31 mouse cellular contexts compared by ENCODE assay signal in the genomic region with DNA sequence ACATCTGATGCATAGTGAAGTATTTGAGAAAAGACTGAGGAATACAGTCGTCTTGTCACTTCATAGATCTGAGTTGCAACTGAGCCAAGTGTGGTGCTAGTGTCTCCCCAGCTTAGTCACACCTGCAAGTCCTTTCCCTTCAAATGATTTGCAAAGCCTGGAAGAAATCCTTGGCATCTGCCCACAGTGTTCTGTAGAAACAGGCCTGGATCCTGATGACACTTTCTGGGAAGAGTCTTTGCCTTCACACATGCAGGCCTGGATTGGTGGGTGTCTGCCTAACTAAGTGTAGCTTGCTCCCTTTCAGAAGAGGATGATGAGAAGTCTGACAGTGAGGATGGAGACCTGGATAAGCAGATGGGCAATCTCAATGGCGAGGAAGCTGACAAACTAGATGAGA. TPM values are rescaled to one million over a fixed set of nuclear protein-coding genes. Genes with fewer than 3 reads are reported as not detected.
A peak's percentile ranks its signal among the peaks of the same experiment; 100 is the strongest.
DNase-seq lines count a peak whose midpoint lies in the region; ATAC-seq lines count a peak whose summit lies in the region.
"Had no signal": no experiment of that assay in that cellular context is flagged by ENCODE, and none has a peak within 500 bp of the region (broad histone marks: within the 10 kb centered on the region; RNA-seq: fewer than 3 reads in every experiment).

No protein-coding gene starts in this region.

- peak; percentile 70 for DNase-seq in right cerebral cortex, adult 18-20 months
- no peak for DNase-seq in right cerebral cortex, postnatal 4 days
- peak; percentile 28 for DNase-seq in gonadal fat pad, adult 2 months (ENCODE audit: low read depth)
- DNase-seq in left cerebral cortex, postnatal 36 days (ENCODE audit: low spot score in 2 of 2): peak; percentile 36 to 48
- peak; percentile 77 for DNase-seq in telencephalon, adult 2 months (ENCODE audit: low read depth, low spot score)
- no peak for DNase-seq in adrenal gland, adult 18-20 months (ENCODE audit: low spot score in 2 of 2)
- no peak for DNase-seq in adrenal gland, adult 8-10 months
- DNase-seq: adrenal gland, postnatal 14 days; B cell, adult 2 months; cerebellum, adult 9-11 months; gastrocnemius, adult 2 months; heart, postnatal 14 days; kidney, adult 11 months; kidney, postnatal 4 days; liver, postnatal 0 days; thymus, adult 2 months had no signal

- no peaks in the 10 kb centered on the region for H3K9me3 ChIP-seq in hindbrain, embryonic 13.5 days
- H3K9me3 ChIP-seq: embryonic facial prominence, embryonic 15.5 days; forebrain, embryonic 15.5 days; G1E; hindbrain, embryonic 12.5 days; kidney, embryonic 15.5 days; limb, embryonic 12.5 days; stomach, embryonic 15.5 days had no signal

- intact Hi-C loops in left cerebral cortex, postnatal 36 days (cut with DNase I): loop anchor here (10.0 kb wide), 1 partner anchor 257 kb away; no protein-coding TSS in a partner anchor

- 91% methylated on average over 2 of the region's 2 CpGs for WGBS in hindbrain, embryonic 13.5 days

- H3K36me3 ChIP-seq in hindbrain, embryonic 13.5 days: peaks cover 82% of the 10 kb centered on the region

- ATAC-seq in hindbrain, embryonic 13.5 days (ENCODE audit: low FRiP score): no peak
- ATAC-seq: forebrain, embryonic 15.5 days; liver, postnatal 0 days; lung, postnatal 0 days; Patski had no signal

- no peak overlapping the region for H3K9ac ChIP-seq in hindbrain, embryonic 13.5 days
- H3K9ac ChIP-seq: embryonic facial prominence, embryonic 15.5 days; forebrain, embryonic 15.5 days; hindbrain, embryonic 12.5 days; kidney, embryonic 15.5 days; limb, embryonic 12.5 days; liver, postnatal 0 days; stomach, embryonic 15.5 days had no signal

- no peaks in the 10 kb centered on the region for H3K27me3 ChIP-seq in hindbrain, embryonic 13.5 days
- H3K27me3 ChIP-seq: CH12.LX; embryonic facial prominence, embryonic 15.5 days; forebrain, embryonic 15.5 days; hindbrain, embryonic 12.5 days; kidney, embryonic 15.5 days; limb, embryonic 12.5 days; Patski; stomach, embryonic 15.5 days had no signal

- no peak overlapping the region for H3K4me2 ChIP-seq in hindbrain, embryonic 13.5 days
- H3K4me2 ChIP-seq: embryonic facial prominence, embryonic 15.5 days; forebrain, embryonic 15.5 days; heart, embryonic 11.5 days; hindbrain, embryonic 12.5 days; kidney, embryonic 15.5 days; limb, embryonic 12.5 days; liver, embryonic 11.5 days; midbrain, embryonic 11.5 days; stomach, embryonic 15.5 days had no signal

- H3K4me3 ChIP-seq in hindbrain, embryonic 13.5 days: no peak overlapping the region
- H3K4me3 ChIP-seq: embryonic facial prominence, embryonic 15.5 days; forebrain, embryonic 15.5 days; gastrocnemius, adult 2 months; hindbrain, embryonic 12.5 days; kidney, embryonic 15.5 days; limb, embryonic 12.5 days; stomach, embryonic 15.5 days had no signal

- H3K27ac ChIP-seq in hindbrain, embryonic 13.5 days: no peak overlapping the region
- H3K27ac ChIP-seq: embryonic facial prominence, embryonic 15.5 days; forebrain, embryonic 15.5 days; gastrocnemius, adult 2 months; hindbrain, embryonic 12.5 days; kidney, embryonic 15.5 days; limb, embryonic 12.5 days; macrophage; stomach, embryonic 15.5 days had no signal

- H3K4me1 ChIP-seq in hindbrain, embryonic 13.5 days (replicated peaks): no peaks in the 10 kb centered on the region
- H3K4me1 ChIP-seq: embryonic facial prominence, embryonic 15.5 days; forebrain, embryonic 15.5 days; hindbrain, embryonic 12.5 days; kidney, embryonic 15.5 days; limb, embryonic 12.5 days; stomach, embryonic 15.5 days had no signal

RNA-seq across cellular contexts. Expression of gene Lyrm2, which starts 42.6 kb away (rescaled TPM):
- polyA plus RNA-seq in gonadal fat pad, adult 2 months (2012; rRNA removed): 15.0 and 23.7 TPM in 2 replicates
- total RNA-seq in left cerebral cortex, postnatal 36 days (2021): 10 to 100 TPM; 33.5 to 34.3 TPM
- 156 and 161 TPM in 2 replicates for polyA plus RNA-seq in hindbrain, embryonic 13.5 days (2015; fragmentation: Nextera tagmentation; extraction: Ambion mirVana)
- total RNA-seq in adrenal gland, adult 18-20 months (2021): 10 to 100 TPM; 31.8 to 36.5 TPM
- total RNA-seq in adrenal gland, adult 8-10 months (2022): 10 to 100 TPM; 38.9 to 49.3 (median 46.3) TPM

Comparison
In these comparisons a context has a peak if more than half of its experiments do, and no peak if none do; other contexts are left out.
1. DNase-seq: peak in right cerebral cortex, adult 18-20 months (single experiment), gonadal fat pad, adult 2 months (single experiment), left cerebral cortex, postnatal 36 days (2 of 2) and telencephalon, adult 2 months (single experiment); none in right cerebral cortex, postnatal 4 days (single experiment), adrenal gland, adult 18-20 months (0 of 2) and adrenal gland, adult 8-10 months (single experiment).